Mouse (Mus musculus): ENCODE measurements around the gene Kng2. TPM values are rescaled to one million over a fixed set of nuclear protein-coding genes. Genes with fewer than 3 reads are reported as not detected.
"Not testable (repeated sequence)": the region's sequence is repeated elsewhere in the genome, so short reads cannot be mapped to it uniquely, and the experiment has no call there.

The Kng2 gene
- polyA plus RNA-seq, 1 experiment from 2014 or later, result not detected

GRCm38 (mm10) chr16:23037744-23038143 lies 8.5 kb upstream of the Kng2 start:
- no peaks in the 10 kb centered on the region for H3K27me3 ChIP-seq (ENCODE audit: control insufficient read depth, insufficient read depth, low read length)
- no peaks in the 10 kb centered on the region for H3K4me1 ChIP-seq (ENCODE audit: control insufficient read depth, insufficient read depth, low read length)
- H3K9me3 ChIP-seq (ENCODE audit: control insufficient read depth, low read length), result no peaks in the 10 kb centered on the region
- ATAC-seq (ENCODE audit: insufficient number of reproducible peaks, low FRiP score, low TSS enrichment, low read depth), result no peak
- WGBS, result 87% methylated on average over 7 of the region's 7 CpGs
- no peak overlapping the region for H3K4me3 ChIP-seq (ENCODE audit: low read depth, low read length)
- no peak overlapping the region for H3K9ac ChIP-seq (ENCODE audit: low read length)
- no peak for DNase-seq (ENCODE audit: low spot score)
- no peaks in the 10 kb centered on the region for H3K36me3 ChIP-seq (ENCODE audit: control insufficient read depth, insufficient read depth, low read length)
- no peak overlapping the region for H3K4me2 ChIP-seq (ENCODE audit: low read depth, severe bottlenecking)
- H3K27ac ChIP-seq (replicated peaks; ENCODE audit: low read depth, low read length), result no peak overlapping the region

- no peak for DNase-seq (ENCODE audit: low spot score)
- H3K36me3 ChIP-seq (ENCODE audit: control insufficient read depth, insufficient read depth, low read length), result no peaks in the 10 kb centered on the region
- no peak overlapping the region for H3K9ac ChIP-seq (ENCODE audit: low read length)
- H3K27ac ChIP-seq (replicated peaks; ENCODE audit: low read depth, low read length), result no peak overlapping the region
- no peaks in the 10 kb centered on the region for H3K27me3 ChIP-seq (ENCODE audit: control insufficient read depth, insufficient read depth, low read length)
- no peak overlapping the region for H3K4me2 ChIP-seq (ENCODE audit: low read depth, severe bottlenecking)
- no peak for ATAC-seq (ENCODE audit: insufficient number of reproducible peaks, low FRiP score, low TSS enrichment, low read depth)
- WGBS, result 89% methylated on average over 4 of the region's 4 CpGs
- H3K4me1 ChIP-seq (ENCODE audit: control insufficient read depth, insufficient read depth, low read length), result no peaks in the 10 kb centered on the region
- no peaks in the 10 kb centered on the region for H3K9me3 ChIP-seq (ENCODE audit: control insufficient read depth, low read length)
- no peak overlapping the region for H3K4me3 ChIP-seq (ENCODE audit: low read depth, low read length)
Measured at GRCm38 (mm10) chr16:23033673-23034072, 4.4 kb upstream of the Kng2 start.

- Histone ChIP-seq H3K27me3 (ENCODE audit: control insufficient read depth, insufficient read depth, low read length) (no peaks in the 10 kb centered on the region), H3K4me3 (ENCODE audit: low read depth, low read length) (no peak overlapping the region), H3K9me3 (ENCODE audit: control insufficient read depth, low read length) (no peaks in the 10 kb centered on the region), H3K4me2 (ENCODE audit: low read depth, severe bottlenecking) (no peak overlapping the region), H3K9ac (ENCODE audit: low read length) (no peak overlapping the region), H3K4me1 (ENCODE audit: control insufficient read depth, insufficient read depth, low read length) (no peaks in the 10 kb centered on the region), H3K27ac (replicated peaks; ENCODE audit: low read depth, low read length) (no peak overlapping the region), H3K36me3 (ENCODE audit: control insufficient read depth, insufficient read depth, low read length) (no peaks in the 10 kb centered on the region)
- 90% methylated on average over 5 of the region's 5 CpGs for WGBS
- DNase-seq (ENCODE audit: low spot score) (no peak), ATAC-seq (ENCODE audit: insufficient number of reproducible peaks, low FRiP score, low TSS enrichment, low read depth) (no peak)
Measured at GRCm38 (mm10) chr16:23030673-23031435, 1.6 kb upstream of the Kng2 start.

GRCm38 (mm10) chr16:23027341-23027740 lies 1.9 kb downstream of the Kng2 start:
- H3K36me3 ChIP-seq (ENCODE audit: control insufficient read depth, insufficient read depth, low read length); ATAC-seq (ENCODE audit: insufficient number of reproducible peaks, low FRiP score, low TSS enrichment, low read depth); H3K27me3 ChIP-seq (ENCODE audit: control insufficient read depth, insufficient read depth, low read length); H3K9me3 ChIP-seq (ENCODE audit: control insufficient read depth, low read length); H3K4me3 ChIP-seq (ENCODE audit: low read depth, low read length); H3K27ac ChIP-seq (replicated peaks; ENCODE audit: low read depth, low read length); DNase-seq (ENCODE audit: low spot score); H3K4me1 ChIP-seq (ENCODE audit: control insufficient read depth, insufficient read depth, low read length); H3K9ac ChIP-seq (ENCODE audit: low read length); H3K4me2 ChIP-seq (ENCODE audit: low read depth, severe bottlenecking): not testable (repeated sequence)
- WGBS, result 54% methylated on average over 3 of the region's 3 CpGs

GRCm38 (mm10) chr16:23026582-23026981 lies 2.7 kb downstream of the Kng2 start:
- DNase-seq (ENCODE audit: low spot score), result no peak
- H3K4me2 ChIP-seq (ENCODE audit: low read depth, severe bottlenecking), result no peak overlapping the region
- H3K27ac ChIP-seq (replicated peaks; ENCODE audit: low read depth, low read length), result no peak overlapping the region
- no peaks in the 10 kb centered on the region for H3K27me3 ChIP-seq (ENCODE audit: control insufficient read depth, insufficient read depth, low read length)
- no peaks in the 10 kb centered on the region for H3K4me1 ChIP-seq (ENCODE audit: control insufficient read depth, insufficient read depth, low read length)
- H3K9ac ChIP-seq (ENCODE audit: low read length), result no peak overlapping the region
- no peaks in the 10 kb centered on the region for H3K9me3 ChIP-seq (ENCODE audit: control insufficient read depth, low read length)
- no peaks in the 10 kb centered on the region for H3K36me3 ChIP-seq (ENCODE audit: control insufficient read depth, insufficient read depth, low read length)
- no peak for ATAC-seq (ENCODE audit: insufficient number of reproducible peaks, low FRiP score, low TSS enrichment, low read depth)
- H3K4me3 ChIP-seq (ENCODE audit: low read depth, low read length), result no peak overlapping the region

- 81% methylated on average over 6 of the region's 6 CpGs for WGBS
- no peak overlapping the region for H3K9ac ChIP-seq (ENCODE audit: low read length)
- H3K9me3 ChIP-seq (ENCODE audit: control insufficient read depth, low read length), result no peaks in the 10 kb centered on the region
- DNase-seq (ENCODE audit: low spot score) (no peak), ATAC-seq (ENCODE audit: insufficient number of reproducible peaks, low FRiP score, low TSS enrichment, low read depth) (no peak)
- H3K4me2 ChIP-seq (ENCODE audit: low read depth, severe bottlenecking), result no peak overlapping the region
- H3K27me3 ChIP-seq (ENCODE audit: control insufficient read depth, insufficient read depth, low read length), result no peaks in the 10 kb centered on the region
- H3K4me3 ChIP-seq (ENCODE audit: low read depth, low read length), result no peak overlapping the region
- no peaks in the 10 kb centered on the region for H3K36me3 ChIP-seq (ENCODE audit: control insufficient read depth, insufficient read depth, low read length)
- no peak overlapping the region for H3K27ac ChIP-seq (replicated peaks; ENCODE audit: low read depth, low read length)
- no peaks in the 10 kb centered on the region for H3K4me1 ChIP-seq (ENCODE audit: control insufficient read depth, insufficient read depth, low read length)
Measured at GRCm38 (mm10) chr16:23025111-23025510, 4.2 kb downstream of the Kng2 start.

- H3K27me3 ChIP-seq (ENCODE audit: control insufficient read depth, insufficient read depth, low read length); H3K9ac ChIP-seq (ENCODE audit: low read length); ATAC-seq (ENCODE audit: insufficient number of reproducible peaks, low FRiP score, low TSS enrichment, low read depth); H3K27ac ChIP-seq (replicated peaks; ENCODE audit: low read depth, low read length); H3K4me3 ChIP-seq (ENCODE audit: low read depth, low read length); H3K9me3 ChIP-seq (ENCODE audit: control insufficient read depth, low read length); DNase-seq (ENCODE audit: low spot score); H3K4me1 ChIP-seq (ENCODE audit: control insufficient read depth, insufficient read depth, low read length); H3K36me3 ChIP-seq (ENCODE audit: control insufficient read depth, insufficient read depth, low read length); H3K4me2 ChIP-seq (ENCODE audit: low read depth, severe bottlenecking): not testable (repeated sequence)
- 23% methylated on average over 1 of the region's 1 CpGs for WGBS
Measured at GRCm38 (mm10) chr16:23020571-23020970, 8.7 kb downstream of the Kng2 start.

- not testable (repeated sequence) for DNase-seq (ENCODE audit: low spot score); H3K9ac ChIP-seq (ENCODE audit: low read length); H3K4me1 ChIP-seq (ENCODE audit: control insufficient read depth, insufficient read depth, low read length); H3K9me3 ChIP-seq (ENCODE audit: control insufficient read depth, low read length); H3K27me3 ChIP-seq (ENCODE audit: control insufficient read depth, insufficient read depth, low read length); H3K36me3 ChIP-seq (ENCODE audit: control insufficient read depth, insufficient read depth, low read length); H3K4me3 ChIP-seq (ENCODE audit: low read depth, low read length); H3K27ac ChIP-seq (replicated peaks; ENCODE audit: low read depth, low read length); H3K4me2 ChIP-seq (ENCODE audit: low read depth, severe bottlenecking); ATAC-seq (ENCODE audit: insufficient number of reproducible peaks, low FRiP score, low TSS enrichment, low read depth)
- WGBS, result 94% methylated on average over 8 of the region's 8 CpGs
Measured at GRCm38 (mm10) chr16:23014645-23015044, 14.6 kb downstream of the Kng2 start.

GRCm38 (mm10) chr16:23013786-23014185 lies 15.5 kb downstream of the Kng2 start:
- 58% methylated on average over 2 of the region's 2 CpGs for WGBS
- H3K36me3 ChIP-seq (ENCODE audit: control insufficient read depth, insufficient read depth, low read length); H3K9ac ChIP-seq (ENCODE audit: low read length); H3K4me1 ChIP-seq (ENCODE audit: control insufficient read depth, insufficient read depth, low read length); H3K27ac ChIP-seq (replicated peaks; ENCODE audit: low read depth, low read length); DNase-seq (ENCODE audit: low spot score); H3K4me2 ChIP-seq (ENCODE audit: low read depth, severe bottlenecking); H3K4me3 ChIP-seq (ENCODE audit: low read depth, low read length); ATAC-seq (ENCODE audit: insufficient number of reproducible peaks, low FRiP score, low TSS enrichment, low read depth); H3K27me3 ChIP-seq (ENCODE audit: control insufficient read depth, insufficient read depth, low read length); H3K9me3 ChIP-seq (ENCODE audit: control insufficient read depth, low read length): not testable (repeated sequence)

Measured in limb, embryonic 11.5 days (tissue).